Mouse (Mus musculus) intestine, postnatal 0 days (tissue): ENCODE measurements at regions not wholly inside any gene's neighbourhood (a gene's known extent, or its start where the extent isn't known, plus 50 kb on each side); places are given as distances from the start of the nearest gene placed in this dataset.
A peak's percentile ranks its signal among the peaks of the same experiment; 100 is the strongest.

Source experiments
- ATAC-seq: fragments of 200-750 bp; cut with Nextera tagmentation; 2 replicates; pipeline ENCODE4 v1.8.0; 2017; ENCODE audit warnings: mild to moderate bottlenecking, moderate TSS enrichment, moderate library complexity
- H3K27ac ChIP-seq: fragments of 300-500 bp; sonication (generic); 2 replicates; pipeline ENCODE4 v1.5.1; 2014; ENCODE audit warnings: mild to moderate bottlenecking, low read depth, low read length, moderate library complexity
- H3K27me3 ChIP-seq: fragments of 300-500 bp; sonication (generic); replicated peaks from 2 replicates; pipeline ENCODE4 v1.6.1; 2014; ENCODE audit warnings: low read length, mixed read lengths; ENCODE audit not compliant: control insufficient read depth, insufficient read depth
- H3K36me3 ChIP-seq: fragments of 300-500 bp; sonication (generic); 2 replicates; pipeline ENCODE4 v1.6.1; 2014; ENCODE audit warnings: mild to moderate bottlenecking, moderate library complexity; ENCODE audit not compliant: control insufficient read depth, insufficient read depth
- H3K4me1 ChIP-seq: fragments of 300-500 bp; sonication (generic); replicated peaks from 2 replicates; pipeline ENCODE4 v1.6.1; 2014; ENCODE audit warnings: antibody characterized with exemption, low read length, mixed read lengths; ENCODE audit not compliant: control insufficient read depth, insufficient read depth
- H3K4me2 ChIP-seq: fragments of 300-500 bp; sonication (generic); replicated peaks from 2 replicates; pipeline ENCODE4 v1.6.1; 2014; ENCODE audit warnings: low read depth, mild to moderate bottlenecking, moderate library complexity
- H3K4me3 ChIP-seq: fragments of 300-500 bp; sonication (generic); 2 replicates; pipeline ENCODE4 v1.5.1; 2014; ENCODE audit warnings: low read depth, low read length
- H3K9ac ChIP-seq: fragments of 300-500 bp; sonication (generic); 2 replicates; pipeline ENCODE4 v1.6.1; 2014; ENCODE audit warnings: mild to moderate bottlenecking, low read depth, low read length
- H3K9me3 ChIP-seq: fragments of 300-500 bp; sonication (generic); 2 replicates; pipeline ENCODE4 v1.6.1; 2016; ENCODE audit warnings: mixed run types; ENCODE audit not compliant: control insufficient read depth
- CTCF ChIP-seq: sonication (generic); IDR thresholded peaks from 2 replicates; pipeline ENCODE4 v1.5.1; 2016; ENCODE audit warnings: low read depth, mild to moderate bottlenecking, control low read depth, antibody characterized with exemption, moderate library complexity
- WGBS: fragments of 180-500 bp; shearing (Covaris S2); extraction: QIAGEN DNeasy Blood & Tissue Kit; methylation state at CpG from one replicate; pipeline ENCODE4 v1.1.7; 2014; 5-methylcytosine and 5-hydroxymethylcytosine counted together

GRCm38 (mm10) chr11:113095625-113096024, 313.6 kb downstream of the Sox9 start:
- Histone ChIP-seq H3K9ac (no peak overlapping the region), H3K4me1 (peaks cover 12% of the 10 kb centered on the region), H3K4me3 (no peak overlapping the region), H3K27me3 (no peaks in the 10 kb centered on the region), H3K4me2 (peak overlapping the region; percentile 37), H3K27ac (no peak overlapping the region), H3K36me3 (no peaks in the 10 kb centered on the region; the same call in 1 of the 2 replicates), H3K9me3 (no peaks in the 10 kb centered on the region)
- 40% methylated on average over 8 of the region's 8 CpGs for WGBS
- TF ChIP-seq CTCF = no peak
- no peak for ATAC-seq

DNA sequence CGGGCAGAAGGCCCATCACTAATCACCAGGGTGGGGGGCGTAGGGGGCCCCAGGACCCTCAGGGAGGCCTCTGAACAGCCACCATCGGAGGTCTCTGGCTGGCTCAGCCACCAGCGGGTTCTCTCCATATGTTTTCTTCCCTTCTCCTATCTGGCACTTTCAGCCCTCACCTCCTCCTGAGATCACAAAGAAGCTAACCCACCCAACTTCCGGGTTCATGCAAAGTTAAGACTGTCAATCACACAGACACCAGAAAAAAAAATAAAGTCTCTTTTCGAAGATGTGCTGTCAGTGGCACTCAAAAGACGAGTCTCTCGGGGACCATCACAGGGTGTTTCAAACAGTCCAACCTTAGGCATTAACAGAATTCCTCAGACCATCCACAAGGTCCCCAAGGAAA, 314.2 kb downstream of the Sox9 start:
- Histone ChIP-seq H3K4me1 (peaks cover 14% of the 10 kb centered on the region), H3K27ac (peak overlapping the region; percentile 22; the same call in 1 of the 2 replicates), H3K36me3 (no peaks in the 10 kb centered on the region; the same call in 1 of the 2 replicates), H3K9ac (no peak overlapping the region), H3K4me3 (no peak overlapping the region), H3K4me2 (peak overlapping the region; percentile 37; the same call in 1 of the 2 replicates), H3K9me3 (no peaks in the 10 kb centered on the region), H3K27me3 (no peaks in the 10 kb centered on the region)
- ATAC-seq = no peak
- no peak for TF ChIP-seq CTCF
- whole genome bisulfite sequencing = 35% methylated on average over 8 of the region's 8 CpGs

- Histone ChIP-seq H3K9me3 (no peaks in the 10 kb centered on the region), H3K4me3 (no peak overlapping the region), H3K4me1 (peaks cover 21% of the 10 kb centered on the region), H3K27ac (no peak overlapping the region), H3K4me2 (no peak overlapping the region), H3K36me3 (no peaks in the 10 kb centered on the region; the same call in 1 of the 2 replicates), H3K9ac (no peak overlapping the region), H3K27me3 (no peaks in the 10 kb centered on the region)
- ATAC-seq = no peak
- 96% methylated on average over 2 of the region's 2 CpGs for WGBS
- TF ChIP-seq CTCF = no peak
Observed at GRCm38 (mm10) chr11:113098360-113098759, 316.3 kb downstream of the Sox9 start.

GRCm38 (mm10) chr11:113100800-113101199, 318.8 kb downstream of the Sox9 start:
- WGBS = 37% methylated on average over 9 of the region's 9 CpGs
- peak overlapping the region; percentile 4; the same call in 1 of the 2 replicates for H3K4me3 ChIP-seq
- peaks cover 10% of the 10 kb centered on the region; the same call in 1 of the 2 replicates for H3K4me1 ChIP-seq
- no peak for TF ChIP-seq CTCF
- peak overlapping the region; percentile 15; the same call in 1 of the 2 replicates for H3K27ac ChIP-seq
- H3K4me2 ChIP-seq = peak overlapping the region; percentile 56
- H3K27me3 ChIP-seq = no peaks in the 10 kb centered on the region
- H3K9ac ChIP-seq = 0 out of 2 replicates have a peak overlapping the region, but pooled peaks have one; percentile 12
- H3K36me3 ChIP-seq = no peaks in the 10 kb centered on the region; the same call in 1 of the 2 replicates
- 0 out of 2 replicates have a peak, but pooled peaks have one; percentile 20 for ATAC-seq
- no peaks in the 10 kb centered on the region for H3K9me3 ChIP-seq

GRCm38 (mm10) chr11:113101534-113101933, 319.5 kb downstream of the Sox9 start:
- peak overlapping the region; percentile 4 for H3K4me3 ChIP-seq
- H3K36me3 ChIP-seq = no peaks in the 10 kb centered on the region; the same call in 1 of the 2 replicates
- H3K9ac ChIP-seq = 0 out of 2 replicates have a peak overlapping the region, but pooled peaks have one; percentile 12
- H3K27ac ChIP-seq = peak overlapping the region; percentile 15
- H3K9me3 ChIP-seq = no peaks in the 10 kb centered on the region
- 0 out of 2 replicates have a peak, but pooled peaks cover 10% of the 10 kb centered on the region for H3K4me1 ChIP-seq
- peak overlapping the region; percentile 56 for H3K4me2 ChIP-seq
- H3K27me3 ChIP-seq = no peaks in the 10 kb centered on the region
- peak; percentile 71 for ATAC-seq
- WGBS = 30% methylated on average over 11 of the region's 11 CpGs
- TF ChIP-seq CTCF = no peak

DNA sequence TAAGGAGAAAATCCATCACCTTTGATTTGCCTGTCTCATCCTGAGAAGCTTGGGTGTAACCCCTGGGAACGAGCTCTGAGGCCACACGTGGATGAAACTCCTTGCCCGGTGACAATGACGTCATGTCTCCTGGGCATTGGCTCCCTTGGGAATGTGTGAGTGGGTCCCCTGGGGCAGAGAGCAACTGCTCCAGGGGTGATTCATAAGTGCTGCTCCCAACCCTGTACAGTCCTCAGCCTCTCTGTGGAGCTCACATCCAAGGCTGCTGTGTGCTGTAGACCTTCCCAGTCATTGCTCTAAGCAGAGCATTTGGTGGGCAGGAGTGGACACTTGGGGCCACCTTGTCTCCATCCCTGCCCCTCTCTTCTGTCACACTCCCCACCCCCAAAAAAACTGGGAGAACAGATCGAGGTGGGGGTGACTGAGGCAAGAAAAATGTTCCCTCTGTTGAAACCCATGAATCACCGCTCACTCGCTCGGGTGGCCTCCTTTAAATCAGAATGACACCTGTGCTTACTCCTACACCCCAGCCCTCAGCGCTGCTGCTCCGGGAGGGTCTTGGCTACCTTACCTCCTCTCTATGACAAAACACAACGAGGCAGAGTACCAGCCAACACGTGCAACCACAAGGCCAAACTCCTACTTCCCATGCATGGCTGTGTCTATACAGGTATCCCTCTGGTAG, 321.3 kb downstream of the Sox9 start:
- Histone ChIP-seq H3K27ac (no peak overlapping the region), H3K27me3 (no peaks in the 10 kb centered on the region), H3K4me2 (no peak overlapping the region), H3K4me1 (0 out of 2 replicates have a peak, but pooled peaks cover 10% of the 10 kb centered on the region), H3K4me3 (no peak overlapping the region), H3K9me3 (no peaks in the 10 kb centered on the region), H3K36me3 (no peaks in the 10 kb centered on the region; the same call in 1 of the 2 replicates), H3K9ac (no peak overlapping the region)
- WGBS = 69% methylated on average over 12 of the region's 12 CpGs
- peak; percentile 63 for ATAC-seq
- no peak for TF ChIP-seq CTCF
